In the genomic region with DNA sequence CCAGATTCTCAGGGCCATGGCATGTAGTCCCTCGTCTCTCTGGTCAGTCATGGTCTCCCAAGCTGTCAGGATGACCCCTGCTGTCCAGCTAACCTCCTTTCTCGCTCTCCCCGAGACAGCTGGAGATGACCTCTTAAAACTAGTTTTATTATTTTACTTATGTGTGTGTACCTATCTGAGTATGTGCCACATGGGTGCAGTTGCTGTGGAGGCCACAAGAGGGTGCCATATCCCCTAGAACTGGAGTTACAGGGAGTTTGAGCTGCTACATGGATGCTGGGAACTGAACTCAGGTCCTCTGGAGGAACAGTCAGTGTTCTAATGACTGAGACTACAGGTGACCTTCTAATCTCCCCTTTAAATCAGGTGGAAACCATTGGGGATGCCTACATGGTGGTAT, we compare ENCODE assay signal across 20 mouse cellular contexts. TPM values are rescaled to one million over a fixed set of nuclear protein-coding genes. Genes with fewer than 3 reads are reported as not detected.
DNase-seq lines count a peak whose midpoint lies in the region; ATAC-seq and TF ChIP-seq lines count a peak whose summit lies in the region.
"Had no signal": no experiment of that assay in that cellular context is flagged by ENCODE, and none has a peak within 500 bp of the region (broad histone marks: within the 10 kb centered on the region; RNA-seq: fewer than 3 reads in every experiment).

No protein-coding gene starts in this region.

- H3K4me2 ChIP-seq in forebrain, postnatal 0 days (ENCODE audit: low read depth), result no peak overlapping the region
- H3K4me2 ChIP-seq in forebrain, embryonic 13.5 days, result no peak overlapping the region
- H3K4me2 ChIP-seq: embryonic facial prominence, embryonic 12.5 days; intestine, embryonic 15.5 days; stomach, embryonic 15.5 days had no signal

- TF ChIP-seq CTCF in forebrain, postnatal 0 days (IDR thresholded peaks at IDR 0.05; ENCODE audit: low read depth), result peak; percentile 43; the same call in 1 of the 2 replicates
- TF ChIP-seq CTCF in left cerebral cortex, adult 2 months (IDR thresholded peaks at IDR 0.05), result peak; percentile 16
- TF ChIP-seq CTCF in testis, adult 2 months (IDR thresholded peaks at IDR 0.05; ENCODE audit: control insufficient read depth, insufficient read depth, insufficient replicate concordance, low read depth, low read length), result peak; percentile 47; the same call in 1 of the 2 replicates

- no peak for ATAC-seq in forebrain, postnatal 0 days
- no peak for ATAC-seq in forebrain, embryonic 13.5 days
- no peak for ATAC-seq in granulocyte monocyte progenitor cell, adult 5-6 weeks (replicated peaks; ENCODE audit: poor library complexity, severe bottlenecking)
- ATAC-seq: intestine, embryonic 15.5 days had no signal

- H3K36me3 ChIP-seq in forebrain, postnatal 0 days (ENCODE audit: insufficient read depth), result peaks cover 11% of the 10 kb centered on the region
- peaks cover 19% of the 10 kb centered on the region for H3K36me3 ChIP-seq in forebrain, embryonic 13.5 days (ENCODE audit: poor library complexity, severe bottlenecking)
- H3K36me3 ChIP-seq in testis, adult 2 months (ENCODE audit: control insufficient read depth, insufficient read depth, low read length), result no peaks in the 10 kb centered on the region

- H3K9me3 ChIP-seq in forebrain, postnatal 0 days (ENCODE audit: low read length), result no peaks in the 10 kb centered on the region
- H3K9me3 ChIP-seq in forebrain, embryonic 13.5 days (replicated peaks), result 0 out of 2 replicates have a peak, but pooled peaks cover 8% of the 10 kb centered on the region
- H3K9me3 ChIP-seq: intestine, embryonic 15.5 days; stomach, embryonic 15.5 days had no signal

- H3K4me1 ChIP-seq in forebrain, postnatal 0 days (ENCODE audit: insufficient read depth), result peaks cover 4% of the 10 kb centered on the region; the same call in 1 of the 2 replicates
- H3K4me1 ChIP-seq in forebrain, embryonic 13.5 days, result peaks cover 10% of the 10 kb centered on the region; the same call in 1 of the 2 replicates
- peaks cover 5% of the 10 kb centered on the region for H3K4me1 ChIP-seq in testis, adult 2 months (ENCODE audit: control insufficient read depth, insufficient read depth, low read length)
- H3K4me1 ChIP-seq: intestine, embryonic 15.5 days; stomach, embryonic 15.5 days had no signal

- H3K4me3 ChIP-seq in forebrain, postnatal 0 days (ENCODE audit: low read depth, low read length), result no peak overlapping the region
- no peak overlapping the region for H3K4me3 ChIP-seq in forebrain, embryonic 13.5 days
- no peak overlapping the region for H3K4me3 ChIP-seq in left cerebral cortex, adult 2 months
- no peak overlapping the region for H3K4me3 ChIP-seq in testis, adult 2 months (ENCODE audit: control insufficient read depth, low read depth, low read length)
- H3K4me3 ChIP-seq: embryonic facial prominence, embryonic 12.5 days; hindbrain, embryonic 10.5 days; intestine, embryonic 15.5 days; stomach, embryonic 15.5 days had no signal

- no peak for TF ChIP-seq POLR2A in testis, adult 2 months (IDR thresholded peaks at IDR 0.05; ENCODE audit: control insufficient read depth, low read depth, low read length)

- no peak for DNase-seq in forebrain, postnatal 0 days
- DNase-seq in left cerebral cortex, adult 2 months (ENCODE audit: extremely low spot score in 1 of 2, low spot score in 2 of 2), result no peak
- no peak for DNase-seq in left cerebral cortex, postnatal 36 days (ENCODE audit: low spot score in 2 of 2)
- DNase-seq in testis, postnatal 14 days (ENCODE audit: low spot score), result no peak
- no peak for DNase-seq in right cerebral cortex, postnatal 10 days (ENCODE audit: low spot score in 2 of 2)
- DNase-seq: adrenal gland, postnatal 25 days; gastrocnemius, postnatal 36 days; kidney, postnatal 36 days; lung, adult 2 months; retina, postnatal 1 day; spleen, adult 18-20 months; thymus, postnatal 25 days had no signal

- H3K27ac ChIP-seq in forebrain, postnatal 0 days (ENCODE audit: low read depth, low read length), result no peak overlapping the region
- no peak overlapping the region for H3K27ac ChIP-seq in forebrain, embryonic 13.5 days
- no peak overlapping the region for H3K27ac ChIP-seq in left cerebral cortex, adult 2 months
- H3K27ac ChIP-seq in testis, adult 2 months (ENCODE audit: control insufficient read depth, insufficient read depth, low read depth, low read length), result no peak overlapping the region
- H3K27ac ChIP-seq: embryonic facial prominence, embryonic 12.5 days; hindbrain, embryonic 10.5 days; intestine, embryonic 15.5 days; stomach, embryonic 15.5 days had no signal

- intact Hi-C loops in left cerebral cortex, adult 2 months (cut with DNase I), result no loop called here
- intact Hi-C loops in left cerebral cortex, postnatal 36 days (cut with DNase I), result no loop called here

- H3K9ac ChIP-seq in forebrain, postnatal 0 days, result no peak overlapping the region
- H3K9ac ChIP-seq in forebrain, embryonic 13.5 days, result no peak overlapping the region
- H3K9ac ChIP-seq: embryonic facial prominence, embryonic 12.5 days; intestine, embryonic 15.5 days; stomach, embryonic 15.5 days had no signal

- H3K27me3 ChIP-seq in forebrain, postnatal 0 days (ENCODE audit: insufficient read depth, low read length), result no peaks in the 10 kb centered on the region
- H3K27me3 ChIP-seq in forebrain, embryonic 13.5 days, result no peaks in the 10 kb centered on the region
- no peaks in the 10 kb centered on the region for H3K27me3 ChIP-seq in testis, adult 2 months (ENCODE audit: control insufficient read depth, insufficient read depth, low read length)
- H3K27me3 ChIP-seq: embryonic facial prominence, embryonic 12.5 days; intestine, embryonic 15.5 days; stomach, embryonic 15.5 days had no signal

- 97% methylated on average over 3 of the region's 3 CpGs for WGBS in forebrain, postnatal 0 days
- 99% methylated on average over 3 of the region's 3 CpGs for WGBS in forebrain, embryonic 13.5 days

RNA-seq across cellular contexts. Expression of a gene that starts 3.6 kb away (rescaled TPM):
- 5.8 and 6.1 TPM in 2 replicates for total RNA-seq in forebrain, postnatal 0 days (2014; rRNA removed)
- polyA plus RNA-seq in forebrain, postnatal 0 days (2015; fragmentation: Nextera tagmentation; extraction: Ambion mirVana), result 6.0 and 9.1 TPM in 2 replicates
- 3.9 and 6.8 TPM in 2 replicates for polyA plus RNA-seq in forebrain, embryonic 13.5 days (2015; fragmentation: Nextera tagmentation; extraction: Ambion mirVana)
- total RNA-seq in left cerebral cortex, adult 2 months (2021), result 1 to 10 TPM in 1 of 2 experiments, under 1 TPM in 1; 0.95 to 1.6 TPM
- total RNA-seq in left cerebral cortex, postnatal 36 days (2021), result 1 to 10 TPM in 1 of 2 experiments, under 1 TPM in 1; 0.91 to 1.1 TPM
- polyA plus RNA-seq in testis, adult 2 months (2012; rRNA removed), result 112 and 124 TPM in 2 replicates
- 1.3 TPM in 1 of 2 replicates, not detected in the other for total RNA-seq in granulocyte monocyte progenitor cell, adult 5-6 weeks (2014; fragmentation: Nextera tagmentation)
- not detected in 2 replicates for total RNA-seq in granulocyte monocyte progenitor cell, adult 5-6 weeks (2017)
- total RNA-seq: gastrocnemius, postnatal 36 days; megakaryocyte-erythroid progenitor cell, adult 5-6 weeks had no signal

RNA-seq across cellular contexts. Expression of a gene that starts 6.5 kb away (rescaled TPM):
- 53.6 and 61.9 TPM in 2 replicates for total RNA-seq in forebrain, postnatal 0 days (2014; rRNA removed)
- polyA plus RNA-seq in forebrain, postnatal 0 days (2015; fragmentation: Nextera tagmentation; extraction: Ambion mirVana), result 80.0 and 101 TPM in 2 replicates
- polyA plus RNA-seq in forebrain, embryonic 13.5 days (2015; fragmentation: Nextera tagmentation; extraction: Ambion mirVana), result 75.6 and 79.2 TPM in 2 replicates
- total RNA-seq in left cerebral cortex, adult 2 months (2021), result 10 to 100 TPM; 30.9 to 33.5 TPM
- 10 to 100 TPM; 31.4 to 39.5 TPM for total RNA-seq in left cerebral cortex, postnatal 36 days (2021)
- 11.6 and 14.3 TPM in 2 replicates for polyA plus RNA-seq in testis, adult 2 months (2012; rRNA removed)
- total RNA-seq in granulocyte monocyte progenitor cell, adult 5-6 weeks (2014; fragmentation: Nextera tagmentation), result 58.6 and 78.3 TPM in 2 replicates
- total RNA-seq in granulocyte monocyte progenitor cell, adult 5-6 weeks (2017), result 55.1 and 63.3 TPM in 2 replicates

RNA-seq across cellular contexts. Expression of a gene that starts 18.0 kb away (rescaled TPM):
- total RNA-seq in forebrain, postnatal 0 days (2014; rRNA removed), result 28.2 and 35.3 TPM in 2 replicates
- polyA plus RNA-seq in forebrain, postnatal 0 days (2015; fragmentation: Nextera tagmentation; extraction: Ambion mirVana), result 7.9 and 9.1 TPM in 2 replicates
- polyA plus RNA-seq in forebrain, embryonic 13.5 days (2015; fragmentation: Nextera tagmentation; extraction: Ambion mirVana), result 9.1 and 10.7 TPM in 2 replicates
- 10 to 100 TPM; 60.9 to 62.0 TPM for total RNA-seq in left cerebral cortex, adult 2 months (2021)
- 10 to 100 TPM; 46.4 to 62.2 TPM for total RNA-seq in left cerebral cortex, postnatal 36 days (2021)
- polyA plus RNA-seq in testis, adult 2 months (2012; rRNA removed), result 2.6 and 4.0 TPM in 2 replicates
- total RNA-seq in granulocyte monocyte progenitor cell, adult 5-6 weeks (2014; fragmentation: Nextera tagmentation), result 0.64 TPM in 1 of 2 replicates, not detected in the other
- total RNA-seq in granulocyte monocyte progenitor cell, adult 5-6 weeks (2017), result 0.31 and 0.56 TPM in 2 replicates

RNA-seq across cellular contexts. Expression of a gene that starts 19.0 kb away (rescaled TPM):
- 21.3 and 27.4 TPM in 2 replicates for total RNA-seq in forebrain, postnatal 0 days (2014; rRNA removed)
- polyA plus RNA-seq in forebrain, postnatal 0 days (2015; fragmentation: Nextera tagmentation; extraction: Ambion mirVana), result 8.2 and 14.1 TPM in 2 replicates
- polyA plus RNA-seq in forebrain, embryonic 13.5 days (2015; fragmentation: Nextera tagmentation; extraction: Ambion mirVana), result 12.1 and 13.8 TPM in 2 replicates
- total RNA-seq in left cerebral cortex, adult 2 months (2021), result 10 to 100 TPM; 63.1 to 66.2 TPM
- 10 to 100 TPM; 65.1 to 67.9 TPM for total RNA-seq in left cerebral cortex, postnatal 36 days (2021)
- 55.7 and 59.7 TPM in 2 replicates for polyA plus RNA-seq in testis, adult 2 months (2012; rRNA removed)
- total RNA-seq in granulocyte monocyte progenitor cell, adult 5-6 weeks (2014; fragmentation: Nextera tagmentation), result 1.9 and 4.9 TPM in 2 replicates
- 0.46 and 0.52 TPM in 2 replicates for total RNA-seq in granulocyte monocyte progenitor cell, adult 5-6 weeks (2017)

RNA-seq across cellular contexts. Expression of a gene that starts 19.2 kb away (rescaled TPM):
- 0.08 TPM in 1 of 2 replicates, not detected in the other for total RNA-seq in forebrain, postnatal 0 days (2014; rRNA removed)
- 1.6 TPM in 2 replicates for polyA plus RNA-seq in forebrain, postnatal 0 days (2015; fragmentation: Nextera tagmentation; extraction: Ambion mirVana)
- 2.1 and 2.9 TPM in 2 replicates for polyA plus RNA-seq in forebrain, embryonic 13.5 days (2015; fragmentation: Nextera tagmentation; extraction: Ambion mirVana)
- total RNA-seq in left cerebral cortex, adult 2 months (2021), result 1 to 10 TPM; 1.8 to 2.2 TPM
- 1 to 10 TPM; 2.1 to 2.3 TPM for total RNA-seq in left cerebral cortex, postnatal 36 days (2021)
- 182 and 185 TPM in 2 replicates for polyA plus RNA-seq in testis, adult 2 months (2012; rRNA removed)
- total RNA-seq in granulocyte monocyte progenitor cell, adult 5-6 weeks (2014; fragmentation: Nextera tagmentation), result not detected in 2 replicates
- 0.34 and 0.36 TPM in 2 replicates for total RNA-seq in granulocyte monocyte progenitor cell, adult 5-6 weeks (2017)

Comparison
In these comparisons a context has a peak if more than half of its experiments do, and no peak if none do; other contexts are left out.
1. RNA of a gene that starts 18.0 kb away (total RNA-seq): 46.4 to 62.2 TPM in left cerebral cortex, postnatal 36 days, 60.9 to 62.0 TPM in left cerebral cortex, adult 2 months and 28.2 to 35.3 TPM in forebrain, postnatal 0 days; 0.31 to 0.64 TPM in granulocyte monocyte progenitor cell, adult 5-6 weeks; every median in the first group is over 10 times any median in the second.
2. Peak in every context shown above with its lines, with median percentiles within 50 percentile points of each other: CTCF ChIP-seq.